9 mouse cellular contexts compared by ENCODE assay signal in the genomic region with DNA sequence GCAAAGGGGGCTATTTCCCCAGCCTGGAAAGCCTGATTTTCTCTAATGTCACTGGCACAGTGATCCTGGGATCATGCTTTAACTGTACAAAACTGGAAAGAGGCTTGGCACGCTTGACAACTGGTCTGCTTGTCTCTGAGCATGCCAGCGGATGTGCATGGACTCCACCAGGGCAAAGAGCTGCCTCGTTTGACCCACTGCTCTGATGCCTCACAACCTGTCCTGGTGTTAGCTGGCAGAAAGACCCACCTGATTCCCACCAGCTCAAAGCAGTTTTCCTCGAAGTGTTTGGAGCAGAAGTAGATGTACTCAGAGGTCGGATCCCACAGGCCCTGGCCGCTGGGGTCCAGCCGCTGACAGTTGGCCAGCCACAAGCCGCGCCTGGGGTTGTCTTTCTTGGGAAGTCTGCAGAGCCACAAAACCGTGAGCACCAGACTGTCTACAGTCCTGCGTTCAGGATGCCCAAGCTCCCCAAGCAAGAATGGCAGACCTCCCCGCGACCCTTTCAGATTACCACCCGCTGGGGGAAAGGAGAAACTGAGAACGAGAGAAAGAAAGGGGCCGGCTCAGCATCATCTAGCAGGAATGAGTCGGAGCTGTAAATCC. TPM values are rescaled to one million over a fixed set of nuclear protein-coding genes. Genes with fewer than 3 reads are reported as not detected.
DNase-seq lines count a peak whose midpoint lies in the region; ATAC-seq and TF ChIP-seq lines count a peak whose summit lies in the region.
"Had no signal": no experiment of that assay in that cellular context is flagged by ENCODE, and none has a peak within 500 bp of the region (broad histone marks: within the 10 kb centered on the region; RNA-seq: fewer than 3 reads in every experiment).

No protein-coding gene starts in this region.

- peaks cover 11% of the 10 kb centered on the region; the same call in 1 of the 2 replicates for H3K4me1 ChIP-seq in embryonic facial prominence, embryonic 14.5 days (ENCODE audit: control insufficient read depth, insufficient read depth, low read length)

- peak overlapping the region; percentile 70 for H3K4me2 ChIP-seq in embryonic facial prominence, embryonic 14.5 days (ENCODE audit: low read depth, low read length)

- H3K9me3 ChIP-seq in embryonic facial prominence, embryonic 14.5 days (ENCODE audit: control insufficient read depth, low read length): no peaks in the 10 kb centered on the region

- WGBS in embryonic facial prominence, embryonic 14.5 days: 14% methylated on average over 17 of the region's 17 CpGs

- peak overlapping the region; percentile 95 for H3K27ac ChIP-seq in left cerebral cortex, adult 2 months
- H3K27ac ChIP-seq in embryonic facial prominence, embryonic 14.5 days (replicated peaks; ENCODE audit: low read depth, low read length): peak overlapping the region; percentile 97

- H3K9ac ChIP-seq in embryonic facial prominence, embryonic 14.5 days (ENCODE audit: low read depth, low read length): peak overlapping the region; percentile 82

- no peak for TF ChIP-seq CTCF in left cerebral cortex, adult 2 months (IDR thresholded peaks at IDR 0.05)

- H3K36me3 ChIP-seq in embryonic facial prominence, embryonic 14.5 days (ENCODE audit: control insufficient read depth, insufficient read depth, low read length): peaks cover 45% of the 10 kb centered on the region

- no peak for ATAC-seq in embryonic facial prominence, embryonic 14.5 days (ENCODE audit: low read depth)
- ATAC-seq in inflammation-experienced regulatory T-cells, adult 6 months: peak; percentile 16
- ATAC-seq in megakaryocyte, adult 5-6 weeks (ENCODE audit: poor library complexity, severe bottlenecking): 0 out of 2 replicates have a peak, but pooled peaks have one; percentile 4

- H3K4me3 ChIP-seq in left cerebral cortex, adult 2 months: peak overlapping the region; percentile 61
- peak overlapping the region; percentile 65 for H3K4me3 ChIP-seq in embryonic facial prominence, embryonic 14.5 days (ENCODE audit: low read depth, low read length)

- H3K27me3 ChIP-seq in embryonic facial prominence, embryonic 14.5 days (replicated peaks; ENCODE audit: control insufficient read depth, insufficient read depth, low read length): no peaks in the 10 kb centered on the region

- no peak for DNase-seq in left cerebral cortex, adult 2 months (ENCODE audit: extremely low spot score in 1 of 2, low spot score in 2 of 2)
- DNase-seq in left cerebral cortex, postnatal 14 days (ENCODE audit: low spot score in 2 of 2): no peak
- DNase-seq in embryonic facial prominence, embryonic 14.5 days (ENCODE audit: low spot score): no peak
- no peak for DNase-seq in B cell, adult 2 months
- DNase-seq in urinary bladder, postnatal 10 days (ENCODE audit: low spot score): no peak
- no peak for DNase-seq in embryo, embryonic 10.5 days (ENCODE audit: low spot score)

- intact Hi-C loops in left cerebral cortex, adult 2 months (cut with DNase I): loop anchor here (5.0 kb wide), 3 partner anchors 58 to 123 kb away; a partner anchor contains a TSS
- intact Hi-C loops in left cerebral cortex, postnatal 14 days (cut with DNase I): loop anchor here (1.0 kb wide), 1 partner anchor 20 kb away; no protein-coding TSS in a partner anchor

RNA-seq across cellular contexts. Expression of a gene that starts 0.9 kb away (rescaled TPM):
- 10 to 100 TPM; 42.3 to 43.1 TPM for total RNA-seq in left cerebral cortex, adult 2 months (2021)
- total RNA-seq in left cerebral cortex, postnatal 14 days (2021): 10 to 100 TPM; 36.9 to 42.7 TPM
- polyA plus RNA-seq in embryonic facial prominence, embryonic 14.5 days (2014; fragmentation: Nextera tagmentation; extraction: Ambion mirVana): 50.9 and 54.9 TPM in 2 replicates
- 10 to 100 TPM; 58.2 to 74.8 (median 67.4) TPM for polyA plus RNA-seq in inflammation-experienced regulatory T-cells, adult 6 months (2017; shearing (Covaris generic))
- total RNA-seq in megakaryocyte, adult 5-6 weeks (2015): 8.9 and 14.9 TPM in 2 replicates
- total RNA-seq in megakaryocyte, adult 5-6 weeks (2017): 19.1 and 29.2 TPM in 2 replicates

RNA-seq across cellular contexts. Expression of a gene that starts 21.6 kb away (rescaled TPM):
- total RNA-seq in left cerebral cortex, adult 2 months (2021): 100 to 1,000 TPM; 182 to 193 TPM
- 100 to 1,000 TPM; 163 to 176 TPM for total RNA-seq in left cerebral cortex, postnatal 14 days (2021)
- polyA plus RNA-seq in embryonic facial prominence, embryonic 14.5 days (2014; fragmentation: Nextera tagmentation; extraction: Ambion mirVana): 70.4 and 77.2 TPM in 2 replicates
- 10 to 100 TPM; 41.0 to 66.9 (median 51.0) TPM for polyA plus RNA-seq in inflammation-experienced regulatory T-cells, adult 6 months (2017; shearing (Covaris generic))
- total RNA-seq in megakaryocyte, adult 5-6 weeks (2015): 19.2 and 27.7 TPM in 2 replicates
- total RNA-seq in megakaryocyte, adult 5-6 weeks (2017): 38.1 and 49.8 TPM in 2 replicates

RNA-seq across cellular contexts. Expression of a gene that starts 31.0 kb away (rescaled TPM):
- total RNA-seq in left cerebral cortex, adult 2 months (2021): 1 to 10 TPM in 1 of 2 experiments, under 1 TPM in 1; 0.68 to 1.1 TPM
- under 1 TPM; 0.29 to 0.42 TPM for total RNA-seq in left cerebral cortex, postnatal 14 days (2021)
- polyA plus RNA-seq in embryonic facial prominence, embryonic 14.5 days (2014; fragmentation: Nextera tagmentation; extraction: Ambion mirVana): 0.69 and 1.8 TPM in 2 replicates
- polyA plus RNA-seq in inflammation-experienced regulatory T-cells, adult 6 months (2017; shearing (Covaris generic)): under 1 TPM in 1 of 3 experiments, not detected in 2; 0.27 TPM
- total RNA-seq in megakaryocyte, adult 5-6 weeks (2015): not detected in 2 replicates
- total RNA-seq in megakaryocyte, adult 5-6 weeks (2017): not detected in 2 replicates
- total RNA-seq: adrenal gland, adult 18-20 months had no signal

RNA-seq across cellular contexts. Expression of a gene that starts 31.6 kb away (rescaled TPM):
- total RNA-seq in left cerebral cortex, adult 2 months (2021): 1 to 10 TPM in 1 of 2 experiments, under 1 TPM in 1; 0.68 to 1.0 TPM
- under 1 TPM; 0.13 to 0.19 TPM for total RNA-seq in left cerebral cortex, postnatal 14 days (2021)
- polyA plus RNA-seq in embryonic facial prominence, embryonic 14.5 days (2014; fragmentation: Nextera tagmentation; extraction: Ambion mirVana): 0.84 and 1.5 TPM in 2 replicates
- polyA plus RNA-seq in inflammation-experienced regulatory T-cells, adult 6 months (2017; shearing (Covaris generic)): not detected
- not detected in 2 replicates for total RNA-seq in megakaryocyte, adult 5-6 weeks (2015)
- total RNA-seq in megakaryocyte, adult 5-6 weeks (2017): not detected in 2 replicates

RNA-seq across cellular contexts. Expression of a gene that starts 40.7 kb away (rescaled TPM):
- 100 to 1,000 TPM; 148 to 171 TPM for total RNA-seq in left cerebral cortex, adult 2 months (2021)
- total RNA-seq in left cerebral cortex, postnatal 14 days (2021): 10 to 100 TPM; 40.8 to 48.3 TPM
- 2.4 and 4.9 TPM in 2 replicates for polyA plus RNA-seq in embryonic facial prominence, embryonic 14.5 days (2014; fragmentation: Nextera tagmentation; extraction: Ambion mirVana)
- polyA plus RNA-seq in inflammation-experienced regulatory T-cells, adult 6 months (2017; shearing (Covaris generic)): not detected
- not detected in 2 replicates for total RNA-seq in megakaryocyte, adult 5-6 weeks (2015)
- not detected in 2 replicates for total RNA-seq in megakaryocyte, adult 5-6 weeks (2017)
